Mouse (Mus musculus) olfactory bulb, adult 2 months (tissue): ENCODE measurements around the gene Slc15a3.

Experiments
- CTCF ChIP-seq: fragments of 200-500 bp; IDR thresholded peaks from 2 replicates; pipeline ENCODE4 v1.5.1; 2012; ENCODE audit warnings: low read depth, mild to moderate bottlenecking, low read length, moderate library complexity; ENCODE audit not compliant: insufficient read depth
- POLR2A ChIP-seq: fragments of 200-500 bp; IDR thresholded peaks from 2 replicates; pipeline ENCODE4 v1.6.1; 2012; ENCODE audit warnings: mild to moderate bottlenecking, low read depth, low read length, moderate library complexity; ENCODE audit not compliant: insufficient read depth

GRCm38 (mm10) chr19:10870676-10871075, 31.1 kb downstream of the Slc15a3 start:
- TF ChIP-seq CTCF (no peak), POLR2A (no peak)
